ENCODE assay signal across 8 mouse cellular contexts in the genomic region with DNA sequence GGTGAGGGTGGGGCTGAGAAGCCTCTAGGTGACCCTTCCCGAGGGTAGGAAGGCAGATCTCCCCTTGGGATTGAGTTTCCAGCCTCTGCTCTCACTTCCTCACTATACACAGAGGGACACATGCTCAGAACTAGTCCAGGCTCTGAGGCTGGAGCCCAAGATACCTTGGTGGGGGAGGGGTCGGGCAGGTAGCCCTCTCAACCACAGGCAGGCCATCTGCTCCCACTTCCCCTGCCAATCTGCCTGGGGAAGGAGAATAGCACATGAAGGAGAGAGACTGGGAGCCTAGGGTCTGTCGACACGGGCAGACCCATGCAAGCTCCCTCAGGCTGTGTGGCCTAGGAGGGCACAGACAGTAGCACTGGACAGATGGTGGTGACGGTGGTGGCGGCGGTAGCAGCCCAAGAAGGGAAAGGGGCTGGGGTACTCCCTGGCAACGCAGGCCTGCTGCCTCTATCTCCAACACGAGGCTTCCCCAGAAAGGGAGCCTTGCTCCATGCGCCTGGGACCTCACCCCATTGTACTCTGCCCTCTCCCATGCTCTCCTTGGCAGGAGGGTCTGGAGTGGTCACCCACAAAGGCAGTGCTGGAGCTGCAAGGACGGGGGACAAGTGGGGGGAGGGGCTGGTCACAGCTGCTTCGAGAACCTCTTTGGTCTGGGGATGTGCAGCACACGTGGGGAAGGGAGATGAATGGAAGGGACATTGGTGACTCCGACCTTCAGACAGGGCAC. TPM values are rescaled to one million over a fixed set of nuclear protein-coding genes. Genes with fewer than 3 reads are reported as not detected.
DNase-seq lines count a peak whose midpoint lies in the region; ATAC-seq and TF ChIP-seq lines count a peak whose summit lies in the region.

No protein-coding gene starts in this region.

- peaks cover 42% of the 10 kb centered on the region for H3K27me3 ChIP-seq in hindbrain, embryonic 15.5 days

- WGBS in hindbrain, embryonic 15.5 days: 19% methylated on average over 14 of the region's 14 CpGs

- H3K4me3 ChIP-seq in left cerebral cortex, adult 2 months: no peak overlapping the region
- no peak overlapping the region for H3K4me3 ChIP-seq in hindbrain, embryonic 15.5 days

- H3K36me3 ChIP-seq in hindbrain, embryonic 15.5 days: peaks cover 6% of the 10 kb centered on the region

- H3K9me3 ChIP-seq in hindbrain, embryonic 15.5 days: no peaks in the 10 kb centered on the region

- H3K27ac ChIP-seq in left cerebral cortex, adult 2 months: peak overlapping the region; percentile 73
- H3K27ac ChIP-seq in hindbrain, embryonic 15.5 days (replicated peaks): no peak overlapping the region

- DNase-seq in left cerebral cortex, adult 2 months (ENCODE audit: extremely low spot score in 1 of 2, low spot score in 2 of 2): no peak
- no peak for DNase-seq in left cerebral cortex, adult 11 months (ENCODE audit: low spot score)
- DNase-seq in cerebellum, postnatal 14 days: peak; percentile 97 to 98
- DNase-seq in neural tube, embryonic 10.5 days (ENCODE audit: extremely low spot score, low spot score): peak; percentile 51
- DNase-seq in adrenal gland, adult (ENCODE audit: inconsistent age in 2 of 2, low spot score in 1 of 2): no peak
- no peak for DNase-seq in spleen, adult 12 weeks (ENCODE audit: low spot score)
- DNase-seq in layer of hippocampus, adult 9-10 months (ENCODE audit: low spot score): no peak

- H3K9ac ChIP-seq in hindbrain, embryonic 15.5 days: no peak overlapping the region

- H3K4me1 ChIP-seq in hindbrain, embryonic 15.5 days (replicated peaks): peaks cover 30% of the 10 kb centered on the region

- intact Hi-C loops in left cerebral cortex, adult 2 months (cut with DNase I): no loop called here

- TF ChIP-seq CTCF in left cerebral cortex, adult 2 months (IDR thresholded peaks at IDR 0.05): no peak

- ATAC-seq in hindbrain, embryonic 15.5 days (ENCODE audit: low FRiP score, low read depth): no peak

- peak overlapping the region; percentile 50 for H3K4me2 ChIP-seq in hindbrain, embryonic 15.5 days

RNA-seq across cellular contexts. Expression of a gene that starts 4.3 kb away (rescaled TPM):
- 10 to 100 TPM; 10.0 to 12.5 TPM for total RNA-seq in left cerebral cortex, adult 2 months (2021)
- polyA plus RNA-seq in hindbrain, embryonic 15.5 days (2015; fragmentation: Nextera tagmentation; extraction: Ambion mirVana): 9.0 and 10.0 TPM in 2 replicates

RNA-seq across cellular contexts. Expression of a gene that starts 4.3 kb away (rescaled TPM):
- total RNA-seq in left cerebral cortex, adult 2 months (2021): 1 to 10 TPM; 7.9 to 8.7 TPM
- 9.5 and 11.4 TPM in 2 replicates for polyA plus RNA-seq in hindbrain, embryonic 15.5 days (2015; fragmentation: Nextera tagmentation; extraction: Ambion mirVana)

RNA-seq across cellular contexts. Expression of a gene that starts 8.4 kb away (rescaled TPM):
- 100 to 1,000 TPM; 202 to 214 TPM for total RNA-seq in left cerebral cortex, adult 2 months (2021)
- polyA plus RNA-seq in hindbrain, embryonic 15.5 days (2015; fragmentation: Nextera tagmentation; extraction: Ambion mirVana): 17.9 and 19.8 TPM in 2 replicates

RNA-seq across cellular contexts. Expression of a gene that starts 30.3 kb away (rescaled TPM):
- 100 to 1,000 TPM in 1 of 2 experiments, 10 to 100 TPM in 1; 96.3 to 106 TPM for total RNA-seq in left cerebral cortex, adult 2 months (2021)
- 66.6 and 72.6 TPM in 2 replicates for polyA plus RNA-seq in hindbrain, embryonic 15.5 days (2015; fragmentation: Nextera tagmentation; extraction: Ambion mirVana)

RNA-seq across cellular contexts. Expression of a gene that starts 33.2 kb away (rescaled TPM):
- 10 to 100 TPM; 35.7 to 39.7 TPM for total RNA-seq in left cerebral cortex, adult 2 months (2021)
- 123 and 125 TPM in 2 replicates for polyA plus RNA-seq in hindbrain, embryonic 15.5 days (2015; fragmentation: Nextera tagmentation; extraction: Ambion mirVana)

Comparison
In these comparisons a context has a peak if more than half of its experiments do, and no peak if none do; other contexts are left out.
1. DNase-seq: peak in cerebellum, postnatal 14 days (2 of 2) and neural tube, embryonic 10.5 days (single experiment); none in left cerebral cortex, adult 2 months (0 of 2), left cerebral cortex, adult 11 months (single experiment), adrenal gland, adult (0 of 2), spleen, adult 12 weeks (single experiment) and layer of hippocampus, adult 9-10 months (single experiment).